Mouse (Mus musculus) bone marrow, adult 2 months (tissue): ENCODE data around the gene Unc119.

Source experiments
- CTCF ChIP-seq: fragments of 200-500 bp; IDR thresholded peaks from 2 replicates; pipeline ENCODE4 v1.5.1; 2011; ENCODE audit warnings: low read length, control low read depth; ENCODE audit not compliant: control insufficient read depth, insufficient read depth
- POLR2A ChIP-seq: fragments of 200-500 bp; IDR thresholded peaks from 2 replicates; pipeline ENCODE4 v1.6.1; 2011; ENCODE audit warnings: low read depth, mild to moderate bottlenecking, control low read depth, low read length, borderline replicate concordance; ENCODE audit not compliant: control insufficient read depth

- TF ChIP-seq CTCF (no peak), POLR2A (no peak)
Observed at GRCm38 (mm10) chr11:78341702-78342101, 1.6 kb upstream of the Unc119 start.
